Mouse (Mus musculus): Measurements from ENCODE around the gene Prph. TPM values are rescaled to one million over a fixed set of nuclear protein-coding genes. Genes with fewer than 3 reads are reported as not detected.

Prph gene
- polyA plus RNA-seq, 1 experiment, result not detected

GRCm38 (mm10) chr15:99082840-99083239 lies 27.9 kb downstream of the Prph start:
- no peak for TF ChIP-seq GATA1 (IDR thresholded peaks at IDR 0.05; ENCODE audit: low read length)

DNA sequence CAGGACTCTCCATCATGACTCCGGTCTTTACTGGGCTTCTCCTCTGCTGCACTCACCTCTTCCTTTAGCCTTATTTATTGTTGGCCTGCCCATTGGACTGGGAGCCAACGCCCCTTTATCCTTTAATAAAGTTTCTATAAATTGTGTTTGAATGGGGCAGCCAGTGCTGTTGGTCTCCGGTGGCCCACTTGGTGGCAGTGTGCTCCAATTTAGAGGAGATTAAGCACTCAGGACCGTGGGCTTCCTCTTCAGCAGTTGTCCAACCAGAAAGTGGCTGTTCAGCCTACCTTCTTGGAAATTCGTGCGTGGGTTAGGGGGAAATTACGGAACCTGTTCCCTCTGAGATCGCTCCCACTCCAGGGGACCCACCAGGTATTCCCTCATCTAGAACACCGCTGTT lies 28.3 kb downstream of the Prph start:
- TF ChIP-seq GATA1 (IDR thresholded peaks at IDR 0.05; ENCODE audit: low read length), result no peak

GRCm38 (mm10) chr15:99083867-99084557 lies 29.0 kb downstream of the Prph start:
- TF ChIP-seq GATA1 (IDR thresholded peaks at IDR 0.05; ENCODE audit: low read length), result no peak

GRCm38 (mm10) chr15:99084618-99085017 lies 29.6 kb downstream of the Prph start:
- TF ChIP-seq GATA1 (IDR thresholded peaks at IDR 0.05; ENCODE audit: low read length), result no peak

DNA sequence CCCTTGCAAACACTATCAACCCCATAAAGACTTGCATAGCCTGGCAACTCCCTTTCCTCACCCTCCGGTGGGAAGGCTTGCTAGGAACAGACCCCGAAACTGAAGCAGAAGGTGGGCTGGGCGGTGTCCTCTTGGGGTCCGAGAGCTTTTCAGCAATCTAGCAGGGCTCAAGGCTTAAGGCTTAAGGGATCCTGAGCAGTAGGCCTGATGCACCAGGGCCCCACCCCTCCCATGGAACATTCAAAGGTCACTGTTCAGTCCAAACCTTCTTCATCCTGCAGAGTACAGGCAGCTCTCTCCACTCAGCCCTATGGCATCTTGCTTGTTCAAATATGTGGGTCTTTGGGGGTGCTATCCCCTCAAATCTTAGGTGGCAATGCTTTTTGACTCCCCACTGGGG lies 31.0 kb downstream of the Prph start:
- no peak for TF ChIP-seq GATA1 (IDR thresholded peaks at IDR 0.05; ENCODE audit: low read length)

- no peak for TF ChIP-seq GATA1 (IDR thresholded peaks at IDR 0.05; ENCODE audit: low read length)
Observed at GRCm38 (mm10) chr15:99087253-99088075, 32.5 kb downstream of the Prph start, which contains the start of gene C1ql4. Gene C1ql4 (minus strand): TSS chr15:99087817.

- TF ChIP-seq GATA1 (IDR thresholded peaks at IDR 0.05; ENCODE audit: low read length), result no peak
Observed at GRCm38 (mm10) chr15:99088292-99088691, 33.3 kb downstream of the Prph start.

- no peak for TF ChIP-seq GATA1 (IDR thresholded peaks at IDR 0.05; ENCODE audit: low read length)
Observed at GRCm38 (mm10) chr15:99089069-99089468, 34.1 kb downstream of the Prph start.

DNA sequence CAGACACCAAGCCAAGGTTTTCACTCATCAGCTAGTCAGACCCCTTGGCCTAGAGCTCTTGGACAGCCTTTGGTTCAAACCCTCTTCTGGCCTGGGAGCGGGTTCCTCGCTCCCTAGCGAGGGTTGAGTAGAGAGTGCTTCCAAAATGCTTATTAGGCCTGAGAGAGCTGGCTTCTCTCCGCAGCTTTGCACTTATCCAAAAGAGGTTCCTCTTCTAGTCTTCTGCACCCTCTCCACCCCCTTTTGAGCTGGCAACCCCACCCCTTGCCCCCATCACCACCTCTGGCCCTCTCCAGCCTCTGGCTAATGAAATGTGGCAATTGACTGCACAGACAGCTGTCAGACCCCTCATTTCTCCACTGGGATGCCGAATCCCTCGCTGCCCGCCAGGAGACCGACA lies 37.9 kb downstream of the Prph start, which contains the start of gene Dnajc22:
Gene Dnajc22 (plus strand): TSS at position 301 of the 400 bp plus-strand sequence.
- no peak for TF ChIP-seq GATA1 (IDR thresholded peaks at IDR 0.05; ENCODE audit: low read length)

DNA sequence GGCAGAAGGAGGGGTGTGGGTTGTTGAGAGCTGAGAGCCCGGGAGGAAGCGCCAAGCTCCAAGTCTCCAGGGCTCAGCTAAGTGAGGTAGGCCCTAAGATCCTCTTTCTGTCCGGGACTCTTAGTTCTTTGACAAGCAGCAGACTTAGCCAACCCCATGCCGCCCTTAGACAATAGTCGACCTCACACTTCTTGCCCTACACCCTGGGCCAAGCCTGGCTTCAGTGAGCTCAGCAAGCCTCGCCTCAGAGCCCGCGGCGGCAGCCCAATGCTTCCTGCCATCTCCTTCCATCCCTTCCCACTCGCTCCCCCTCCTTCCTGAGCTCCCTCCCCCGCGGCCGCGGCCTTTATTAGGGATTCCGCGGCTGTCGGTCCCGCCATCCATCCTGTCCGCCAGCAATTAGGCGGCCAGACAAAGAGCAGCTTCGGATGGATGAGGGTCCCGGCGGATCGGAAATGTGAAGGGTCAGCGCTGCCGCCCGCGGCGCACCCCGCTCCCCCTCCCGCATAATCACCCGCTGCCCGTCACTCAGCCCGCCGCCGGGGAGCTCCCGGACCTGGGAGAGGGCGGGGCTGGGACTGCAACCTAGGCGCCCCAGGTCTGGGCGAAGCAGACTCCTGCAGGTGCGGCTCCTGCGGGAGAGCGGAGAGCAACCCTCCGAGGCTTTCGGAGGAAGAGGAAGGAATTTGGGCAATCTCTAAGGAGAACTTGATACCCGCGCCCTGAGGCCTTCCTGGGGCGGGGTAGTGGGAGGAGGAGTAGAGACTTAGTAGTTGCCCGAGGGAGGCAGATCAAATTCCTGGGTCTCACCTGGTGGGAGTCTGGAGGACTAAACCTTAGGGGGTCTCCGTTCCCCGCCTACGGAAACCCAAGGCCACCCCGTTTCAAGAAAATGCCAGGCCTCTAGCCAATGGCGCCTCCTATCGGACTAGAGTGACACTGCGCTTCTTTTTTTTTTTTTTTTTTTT lies 38.6 kb downstream of the Prph start:
- no peak for TF ChIP-seq GATA1 (IDR thresholded peaks at IDR 0.05; ENCODE audit: low read length)

GRCm38 (mm10) chr15:99094631-99095270 lies 39.8 kb downstream of the Prph start:
- no peak for TF ChIP-seq GATA1 (IDR thresholded peaks at IDR 0.05; ENCODE audit: low read length)

GRCm38 (mm10) chr15:99095356-99095755 lies 40.4 kb downstream of the Prph start:
- no peak for TF ChIP-seq GATA1 (IDR thresholded peaks at IDR 0.05; ENCODE audit: low read length)

GRCm38 (mm10) chr15:99096061-99096793 lies 41.3 kb downstream of the Prph start:
- TF ChIP-seq GATA1 (IDR thresholded peaks at IDR 0.05; ENCODE audit: low read length), result no peak

DNA sequence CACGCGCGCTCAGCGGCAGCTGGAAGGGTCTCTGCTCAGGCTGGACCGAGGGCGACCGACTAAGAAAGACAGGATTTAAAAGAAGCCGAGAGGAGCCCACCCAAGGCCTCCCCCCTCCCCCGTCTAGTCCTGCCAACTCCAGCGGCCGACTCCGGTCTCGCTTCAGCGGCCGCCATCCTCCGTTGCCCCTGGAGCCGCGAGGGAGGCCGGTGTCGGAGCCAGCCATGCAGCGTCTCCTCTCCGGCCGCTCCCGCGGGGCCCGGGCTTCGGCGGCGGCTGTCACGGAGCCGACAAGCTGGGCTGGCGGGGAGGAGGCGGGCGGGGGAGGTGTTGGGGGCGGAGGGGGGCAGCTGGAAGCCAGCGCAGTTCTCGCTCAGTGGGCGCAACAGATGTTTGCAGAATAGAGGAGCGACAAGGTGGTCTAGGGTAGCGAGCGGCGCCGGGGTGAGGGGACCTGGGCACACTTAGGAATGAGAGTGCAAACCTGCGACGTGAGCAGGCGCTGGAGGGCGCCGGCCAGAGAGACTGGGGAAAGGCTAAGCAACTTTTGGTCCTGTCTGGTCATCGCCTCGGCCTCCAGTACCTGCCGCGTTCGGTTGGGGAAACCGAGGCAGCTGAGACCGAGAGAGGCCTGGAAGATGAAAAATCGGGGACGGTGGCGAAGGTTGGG lies 42.0 kb downstream of the Prph start:
- no peak for TF ChIP-seq GATA1 (IDR thresholded peaks at IDR 0.05; ENCODE audit: low read length)
